ENCODE assay signal across 8 mouse cellular contexts in the genomic region with DNA sequence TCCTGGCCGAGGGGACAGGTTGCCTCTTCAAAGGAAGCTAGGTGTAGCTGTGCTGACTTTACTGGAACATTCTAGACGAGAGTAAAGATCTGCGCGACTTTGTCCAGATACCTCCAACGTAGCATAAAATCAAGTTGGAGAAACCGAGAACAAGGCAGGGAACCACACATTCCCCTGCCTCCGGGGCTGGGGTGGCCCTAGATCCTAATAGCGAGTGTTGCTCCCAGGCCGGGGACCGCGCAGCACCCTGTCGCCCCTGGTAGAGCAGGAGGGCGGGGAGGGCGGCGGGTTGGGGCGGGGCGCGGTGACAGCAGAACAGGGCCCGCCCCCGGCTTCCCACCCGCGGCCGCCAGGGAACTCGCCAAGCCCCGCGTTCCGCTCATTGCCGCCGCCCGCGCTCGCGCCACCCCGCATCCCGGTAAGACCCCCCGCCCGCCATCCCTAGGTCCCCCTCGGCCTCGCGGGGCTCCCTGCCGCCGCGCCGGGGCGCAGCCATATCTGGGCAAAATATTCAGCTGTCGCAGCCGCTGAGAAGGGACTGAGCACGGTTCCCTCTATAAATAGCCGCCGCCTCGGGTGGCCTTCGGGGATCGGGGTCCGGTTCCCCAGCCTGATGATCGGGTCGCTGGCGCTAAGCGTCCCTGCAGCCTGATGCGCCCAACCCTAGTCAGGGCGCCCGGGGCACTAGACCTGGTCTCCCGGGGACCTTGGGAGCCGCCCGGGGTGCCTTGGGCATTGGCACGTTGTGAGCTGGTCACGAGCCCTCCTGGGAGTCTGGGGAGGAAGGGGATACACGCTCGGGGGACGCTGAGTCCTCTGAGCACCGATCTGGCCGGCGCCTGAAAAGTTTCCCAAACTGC. TPM values are rescaled to one million over a fixed set of nuclear protein-coding genes. Genes with fewer than 3 reads are reported as not detected.
DNase-seq lines count a peak whose midpoint lies in the region; ATAC-seq and TF ChIP-seq lines count a peak whose summit lies in the region.

A gene (plus strand): TSS at position 44 of the 860 bp plus-strand sequence.

- DNase-seq in liver, adult 2 months (ENCODE audit: extremely low read depth, low read depth, low spot score), result no peak
- peak; percentile 30 for DNase-seq in splenic B cell, adult 2 months (ENCODE audit: low read depth, low spot score)

- peak within 1 kb of the TSS; percentile 95 for H3K9ac ChIP-seq in heart, embryonic 12.5 days
- H3K9ac ChIP-seq in kidney, embryonic 15.5 days, result peak within 1 kb of the TSS; percentile 52
- peak within 1 kb of the TSS; percentile 42; the same call in 1 of the 2 replicates for H3K9ac ChIP-seq in liver, adult 2 months (ENCODE audit: low read depth, low read length)
- H3K9ac ChIP-seq in midbrain, embryonic 16.5 days (ENCODE audit: low read depth, low read length), result peak within 1 kb of the TSS; percentile 65

- peak; percentile 53 for ATAC-seq in erythroblast, adult 5-6 weeks (replicated peaks; ENCODE audit: low FRiP score, poor library complexity, severe bottlenecking)
- ATAC-seq in heart, embryonic 12.5 days (ENCODE audit: insufficient number of reproducible peaks, low FRiP score), result peak; percentile 81
- peak; percentile 82 for ATAC-seq in kidney, embryonic 15.5 days (replicated peaks; ENCODE audit: low FRiP score)
- ATAC-seq in midbrain, embryonic 16.5 days, result peak; percentile 73

- peak within 1 kb of the TSS; percentile 80 for H3K27ac ChIP-seq in bone marrow, adult 2 months (ENCODE audit: control insufficient read depth, insufficient read depth, low read depth, low read length, poor library complexity)
- H3K27ac ChIP-seq in heart, embryonic 12.5 days (ENCODE audit: poor library complexity, severe bottlenecking), result peak within 1 kb of the TSS; percentile 100
- no peak within 1 kb of the TSS for H3K27ac ChIP-seq in kidney, embryonic 15.5 days
- H3K27ac ChIP-seq in liver, adult 2 months (replicated peaks; ENCODE audit: insufficient read depth, low read depth, low read length), result no peak within 1 kb of the TSS
- no peak within 1 kb of the TSS for H3K27ac ChIP-seq in midbrain, embryonic 16.5 days (ENCODE audit: low read length)

- H3K4me2 ChIP-seq in heart, embryonic 12.5 days, result peak within 1 kb of the TSS; percentile 80
- H3K4me2 ChIP-seq in kidney, embryonic 15.5 days, result peak within 1 kb of the TSS; percentile 97
- H3K4me2 ChIP-seq in midbrain, embryonic 16.5 days (ENCODE audit: low read length), result peak within 1 kb of the TSS; percentile 98

- H3ac ChIP-seq in C2C12 (ENCODE audit: control insufficient read depth, insufficient read length, low read depth), result peak within 1 kb of the TSS; percentile 58

- no peak for TF ChIP-seq CTCF in C2C12 (IDR thresholded peaks at IDR 0.05; ENCODE audit: control insufficient read depth, insufficient read depth, insufficient read length)
- TF ChIP-seq CTCF in bone marrow, adult 2 months (IDR thresholded peaks at IDR 0.05; ENCODE audit: control insufficient read depth, insufficient read depth, low read length), result no peak
- TF ChIP-seq CTCF in liver, adult 2 months (IDR thresholded peaks at IDR 0.05; ENCODE audit: low read depth, low read length), result no peak

- TF ChIP-seq POLR2A in bone marrow, adult 2 months (IDR thresholded peaks at IDR 0.05; ENCODE audit: borderline replicate concordance, control insufficient read depth, low read depth, low read length), result peak; percentile 37; the same call in 1 of the 2 replicates
- TF ChIP-seq POLR2A in liver, adult 2 months (IDR thresholded peaks at IDR 0.05; ENCODE audit: extremely low read depth, insufficient read depth, low read length), result no peak

- H3K4me3 ChIP-seq in C2C12 (ENCODE audit: insufficient read depth, poor library complexity, severe bottlenecking), result peak within 1 kb of the TSS; percentile 21
- peak within 1 kb of the TSS; percentile 68 for H3K4me3 ChIP-seq in bone marrow, adult 2 months (replicated peaks; ENCODE audit: control insufficient read depth, low read depth, low read length)
- peak within 1 kb of the TSS; percentile 90 for H3K4me3 ChIP-seq in heart, embryonic 12.5 days
- H3K4me3 ChIP-seq in kidney, embryonic 15.5 days (replicated peaks), result peak within 1 kb of the TSS; percentile 64
- H3K4me3 ChIP-seq in liver, adult 2 months (ENCODE audit: insufficient read depth, low read depth, low read length), result peak within 1 kb of the TSS; percentile 58; the same call in 1 of the 2 replicates
- H3K4me3 ChIP-seq in midbrain, embryonic 16.5 days (ENCODE audit: low read depth, low read length), result peak within 1 kb of the TSS; percentile 56

- H3K4me1 ChIP-seq in bone marrow, adult 2 months (ENCODE audit: control insufficient read depth, insufficient read depth, low read length), result no peaks in the 10 kb centered on the region; the same call in 1 of the 2 replicates
- H3K4me1 ChIP-seq in heart, embryonic 12.5 days (replicated peaks), result peaks cover 43% of the 10 kb centered on the region
- peaks cover 35% of the 10 kb centered on the region for H3K4me1 ChIP-seq in kidney, embryonic 15.5 days
- peaks cover 3% of the 10 kb centered on the region; the same call in 1 of the 2 replicates for H3K4me1 ChIP-seq in liver, adult 2 months (ENCODE audit: control insufficient read depth, insufficient read depth, low read length)
- peaks cover 9% of the 10 kb centered on the region; the same call in 1 of the 2 replicates for H3K4me1 ChIP-seq in midbrain, embryonic 16.5 days (ENCODE audit: control insufficient read depth, insufficient read depth, low read length)

- WGBS in bone marrow, adult 2 months, result under 1% methylated on average over 72 of the region's 72 CpGs
- WGBS in heart, embryonic 12.5 days, result under 1% methylated on average over 56 of the region's 72 CpGs
- under 1% methylated on average over 72 of the region's 72 CpGs for WGBS in kidney, embryonic 15.5 days
- 1% methylated on average over 72 of the region's 72 CpGs for WGBS in liver, adult 2 months
- under 1% methylated on average over 64 of the region's 72 CpGs for WGBS in midbrain, embryonic 16.5 days

- no peaks in the 10 kb centered on the region for H3K36me3 ChIP-seq in C2C12 (ENCODE audit: control insufficient read depth, insufficient read depth)
- H3K36me3 ChIP-seq in heart, embryonic 12.5 days, result no peaks in the 10 kb centered on the region
- no peaks in the 10 kb centered on the region for H3K36me3 ChIP-seq in kidney, embryonic 15.5 days
- peaks cover 2% of the 10 kb centered on the region; the same call in 1 of the 2 replicates for H3K36me3 ChIP-seq in liver, adult 2 months (ENCODE audit: control insufficient read depth, insufficient read depth, low read length)
- no peaks in the 10 kb centered on the region for H3K36me3 ChIP-seq in midbrain, embryonic 16.5 days (ENCODE audit: control insufficient read depth, insufficient read depth, low read length)
- no peaks in the 10 kb centered on the region for H3K36me3 ChIP-seq in splenic B cell, adult 2 months (ENCODE audit: control insufficient read depth, insufficient read depth, low read length, poor library complexity, severe bottlenecking)

- H3K27me3 ChIP-seq in C2C12 (ENCODE audit: control insufficient read depth, insufficient read depth, insufficient read length), result no peaks in the 10 kb centered on the region
- H3K27me3 ChIP-seq in heart, embryonic 12.5 days (replicated peaks), result 0 out of 2 replicates have a peak, but pooled peaks cover 6% of the 10 kb centered on the region
- H3K27me3 ChIP-seq in kidney, embryonic 15.5 days, result peaks cover 49% of the 10 kb centered on the region
- H3K27me3 ChIP-seq in liver, adult 2 months (ENCODE audit: control insufficient read depth, insufficient read depth, low read length), result peaks cover 6% of the 10 kb centered on the region
- H3K27me3 ChIP-seq in midbrain, embryonic 16.5 days (ENCODE audit: control insufficient read depth, insufficient read depth, low read depth, low read length), result peaks cover 35% of the 10 kb centered on the region
- H3K27me3 ChIP-seq in splenic B cell, adult 2 months (ENCODE audit: control insufficient read depth, insufficient read depth, low read length, poor library complexity, severe bottlenecking), result no peaks in the 10 kb centered on the region

- no peaks in the 10 kb centered on the region for H3K79me3 ChIP-seq in C2C12 (ENCODE audit: low read depth)

- H3K9me3 ChIP-seq in heart, embryonic 12.5 days (replicated peaks), result no peaks in the 10 kb centered on the region
- H3K9me3 ChIP-seq in kidney, embryonic 15.5 days (replicated peaks), result no peaks in the 10 kb centered on the region
- H3K9me3 ChIP-seq in midbrain, embryonic 16.5 days (replicated peaks; ENCODE audit: control insufficient read depth, low read length, poor library complexity, severe bottlenecking), result no peaks in the 10 kb centered on the region

- H3K79me2 ChIP-seq in C2C12 (ENCODE audit: control insufficient read depth, insufficient read depth), result no peaks in the 10 kb centered on the region
- no peaks in the 10 kb centered on the region for H3K79me2 ChIP-seq in liver, adult 2 months (ENCODE audit: control insufficient read depth, insufficient read depth, low read length)

TF ChIP-seq in C2C12, 6 proteins besides CTCF, POLR2A, EP300 and RAD21:
- TF ChIP-seq CEBPB (IDR thresholded peaks at IDR 0.05; ENCODE audit: low read depth) (no peak), MAX (IDR thresholded peaks at IDR 0.05) (no peak), FOSL1 (IDR thresholded peaks at IDR 0.05; ENCODE audit: insufficient read depth, low read length, poor library complexity, severe bottlenecking) (no peak), USF1 (IDR thresholded peaks at IDR 0.05; ENCODE audit: low read depth) (no peak), MYOG (IDR thresholded peaks at IDR 0.05; ENCODE audit: control insufficient read depth, extremely low read depth, insufficient read length) (no peak), MYOD1 (IDR thresholded peaks at IDR 0.05; ENCODE audit: control insufficient read depth, insufficient read length, low read depth) (no peak)

RNA-seq across cellular contexts. Expression of the gene that starts here (rescaled TPM):
- 0.34 TPM for polyA plus RNA-seq in C2C12 (2012; fragmentation: generic; extraction: Trizol)
- 41.9 and 46.9 TPM in 2 replicates for polyA plus RNA-seq in bone marrow, adult 2 months (2011; ENCODE audit: insufficient read depth, insufficient read length, low replicate concordance, missing spikeins)
- total RNA-seq in erythroblast, adult 5-6 weeks (2015; ENCODE audit: low replicate concordance), result 129 and 139 TPM in 2 replicates
- 146 and 185 TPM in 2 replicates for total RNA-seq in erythroblast, adult 5-6 weeks (2017; ENCODE audit: low replicate concordance)
- 195 and 203 TPM in 2 replicates for polyA plus RNA-seq in heart, embryonic 12.5 days (2016; fragmentation: Nextera tagmentation; extraction: Ambion mirVana)
- polyA plus RNA-seq in kidney, embryonic 15.5 days (2015; fragmentation: Nextera tagmentation; extraction: Ambion mirVana), result 8.2 TPM in 2 replicates
- total RNA-seq in liver, adult 2 months (2014; rRNA removed), result 0.09 TPM in 1 of 2 replicates, not detected in the other
- 0.07 TPM in 1 of 2 replicates, not detected in the other for polyA plus RNA-seq in liver, adult 2 months (2012; rRNA removed)
- 0.80 and 0.85 TPM in 2 replicates for polyA plus RNA-seq in midbrain, embryonic 16.5 days (2015; fragmentation: Nextera tagmentation; extraction: Ambion mirVana)

Comparison
In these comparisons a context has a peak if more than half of its experiments do, and no peak if none do; other contexts are left out.
1. RNA of the gene that starts here (total RNA-seq): 129 to 185 TPM in erythroblast, adult 5-6 weeks; 0.09 TPM in liver, adult 2 months; every median in the first group is over 100 times any median in the second.
2. Peak in ATAC-seq, H3K4me3 ChIP-seq, H3K9ac ChIP-seq and H3K4me2 ChIP-seq in midbrain, embryonic 16.5 days; RNA of the gene not detected or under 1 TPM.
3. H3K4me3 ChIP-seq: peak in every context shown above with its lines; median percentile 90 in heart, embryonic 12.5 days; 68 in bone marrow, adult 2 months; 64 in kidney, embryonic 15.5 days; 58 in liver, adult 2 months; 56 in midbrain, embryonic 16.5 days; 21 in C2C12.
4. H3K27ac ChIP-seq: peak in bone marrow, adult 2 months (single experiment) and heart, embryonic 12.5 days (single experiment); none in kidney, embryonic 15.5 days (single experiment), liver, adult 2 months (single experiment) and midbrain, embryonic 16.5 days (single experiment).
5. H3K9ac ChIP-seq: peak in every context shown above with its lines; median percentile 95 in heart, embryonic 12.5 days; 65 in midbrain, embryonic 16.5 days; 52 in kidney, embryonic 15.5 days; 42 in liver, adult 2 months.
6. Peak in every context shown above with its lines, with median percentiles within 50 percentile points of each other: ATAC-seq and H3K4me2 ChIP-seq.